8 mouse cellular contexts compared by ENCODE assay signal in genomic region chr15:83607115-83607802, GRCm38 (mm10). TPM values are rescaled to one million over a fixed set of nuclear protein-coding genes. Genes with fewer than 3 reads are reported as not detected.
DNase-seq lines count a peak whose midpoint lies in the region; ATAC-seq lines count a peak whose summit lies in the region.

No protein-coding gene starts in this region.

- H3K36me3 ChIP-seq in lung, embryonic 15.5 days, result no peaks in the 10 kb centered on the region

- H3K27ac ChIP-seq in lung, embryonic 15.5 days, result no peak overlapping the region

- intact Hi-C loops in gastrocnemius, postnatal 36 days (cut with DNase I), result loop anchor here (10.0 kb wide), 1 partner anchor 222 kb away; no protein-coding TSS in a partner anchor

- no peaks in the 10 kb centered on the region for H3K9me3 ChIP-seq in lung, embryonic 15.5 days

- H3K4me1 ChIP-seq in lung, embryonic 15.5 days, result 0 out of 2 replicates have a peak, but pooled peaks cover 6% of the 10 kb centered on the region

- H3K9ac ChIP-seq in lung, embryonic 15.5 days, result no peak overlapping the region

- DNase-seq in B cell, adult 2 months, result peak; percentile 74 to 75
- DNase-seq in MEL-GATA-1-ER (ENCODE audit: extremely low read depth, low read depth), result peak; percentile 31
- DNase-seq in cerebellum, adult 9-10 months, result peak; percentile 80
- DNase-seq in gastrocnemius, postnatal 36 days, result peak; percentile 61 to 63
- peak; percentile 21 for DNase-seq in large intestine, adult 2 months (ENCODE audit: low read depth, low spot score)
- peak; percentile 79 for DNase-seq in retina, postnatal 1 day
- DNase-seq in thymus, postnatal 4 days, result peak; percentile 85

- 0 out of 2 replicates have a peak, but pooled peaks have one; percentile 13 for ATAC-seq in lung, embryonic 15.5 days (ENCODE audit: borderline replicate concordance, extremely low read depth, low FRiP score, low TSS enrichment)

- WGBS in large intestine, adult 2 months, result 46% methylated on average over 15 of the region's 15 CpGs
- WGBS in lung, embryonic 15.5 days, result 38% methylated on average over 15 of the region's 15 CpGs

- H3K4me2 ChIP-seq in lung, embryonic 15.5 days, result no peak overlapping the region

- no peak overlapping the region for H3K4me3 ChIP-seq in lung, embryonic 15.5 days

- no peaks in the 10 kb centered on the region for H3K27me3 ChIP-seq in lung, embryonic 15.5 days

RNA-seq across cellular contexts. Expression of gene Ttll12, which starts 12.3 kb away (rescaled TPM):
- 1 to 10 TPM; 4.4 to 4.7 TPM for total RNA-seq in gastrocnemius, postnatal 36 days (2021)
- polyA plus RNA-seq in large intestine, adult 2 months (2012; rRNA removed), result 19.8 and 22.2 TPM in 2 replicates
- polyA plus RNA-seq in lung, embryonic 15.5 days (2015; fragmentation: Nextera tagmentation; extraction: Ambion mirVana), result 33.3 and 34.0 TPM in 2 replicates

RNA-seq across cellular contexts. Expression of gene Mcat, which starts 43.7 kb away (rescaled TPM):
- total RNA-seq in gastrocnemius, postnatal 36 days (2021), result 10 to 100 TPM; 18.2 to 20.1 TPM
- polyA plus RNA-seq in large intestine, adult 2 months (2012; rRNA removed), result 16.5 and 18.0 TPM in 2 replicates
- 34.3 and 34.7 TPM in 2 replicates for polyA plus RNA-seq in lung, embryonic 15.5 days (2015; fragmentation: Nextera tagmentation; extraction: Ambion mirVana)

RNA-seq across cellular contexts. Expression of gene Tspo, which starts 43.9 kb away (rescaled TPM):
- total RNA-seq in gastrocnemius, postnatal 36 days (2021), result 10 to 100 TPM; 20.8 to 23.4 TPM
- 166 and 168 TPM in 2 replicates for polyA plus RNA-seq in large intestine, adult 2 months (2012; rRNA removed)
- polyA plus RNA-seq in lung, embryonic 15.5 days (2015; fragmentation: Nextera tagmentation; extraction: Ambion mirVana), result 99.8 and 105 TPM in 2 replicates

Comparison
In these comparisons a context has a peak if more than half of its experiments do, and no peak if none do; other contexts are left out.
1. DNase-seq: peak in every context shown above with its lines; median percentile 85 in thymus, postnatal 4 days; 80 in cerebellum, adult 9-10 months; 79 in retina, postnatal 1 day; 74 in B cell, adult 2 months; 62 in gastrocnemius, postnatal 36 days; 31 in MEL-GATA-1-ER; 21 in large intestine, adult 2 months.